Mouse (Mus musculus): ENCODE measurements around the gene Mlec.

DNA sequence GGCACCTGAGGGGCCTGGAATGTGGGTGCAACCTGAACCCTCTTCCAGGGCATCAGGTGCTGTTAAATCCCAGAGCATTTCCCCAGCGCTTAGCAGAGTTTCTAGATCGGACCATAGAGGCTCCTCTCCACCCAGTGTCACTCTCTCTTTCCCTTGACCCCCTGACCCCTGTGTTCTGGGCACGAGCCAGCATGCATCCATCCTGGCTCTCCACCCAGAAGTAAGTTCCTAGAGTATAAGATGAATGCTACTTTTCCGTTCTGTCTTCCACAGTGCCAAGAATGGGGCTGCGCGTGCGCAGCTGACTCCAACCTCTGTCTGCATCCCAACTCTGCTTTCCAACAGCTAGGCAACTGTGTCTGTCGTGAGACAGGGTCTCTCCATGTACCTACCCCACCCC lies 12.2 kb upstream of the Mlec start:
- TF ChIP-seq CTCF (conservative IDR thresholded peaks at IDR 0.05; ENCODE audit: low read length), result no peak
- TF ChIP-seq NANOG (IDR thresholded peaks at IDR 0.05; ENCODE audit: borderline replicate concordance, low read length), result no peak
